11 mouse cellular contexts compared by ENCODE assay signal in genomic region chr8:77630691-77631090, GRCm38 (mm10). TPM values are rescaled to one million over a fixed set of nuclear protein-coding genes. Genes with fewer than 3 reads are reported as not detected.
DNase-seq lines count a peak whose midpoint lies in the region; ATAC-seq and TF ChIP-seq lines count a peak whose summit lies in the region.
"Had no signal": no experiment of that assay in that cellular context is flagged by ENCODE, and none has a peak within 500 bp of the region (broad histone marks: within the 10 kb centered on the region; RNA-seq: fewer than 3 reads in every experiment).

No protein-coding gene starts in this region.

- no peaks in the 10 kb centered on the region for H3K36me3 ChIP-seq in kidney, postnatal 0 days (ENCODE audit: insufficient read depth, low read length)
- H3K36me3 ChIP-seq: limb, embryonic 13.5 days had no signal

- H3K4me2 ChIP-seq in kidney, postnatal 0 days (ENCODE audit: low read length): no peak overlapping the region
- H3K4me2 ChIP-seq: limb, embryonic 13.5 days had no signal

- DNase-seq in embryo, embryonic 10 days (ENCODE audit: low spot score): peak; percentile 49
- DNase-seq in embryo, embryonic 10.5 days (ENCODE audit: low spot score): no peak
- peak; percentile 21 for DNase-seq in kidney, postnatal 0 days (ENCODE audit: low spot score)
- DNase-seq in kidney, adult 9 months: no peak
- peak; percentile 37 for DNase-seq in retina, embryonic 14.5 days (ENCODE audit: low spot score)
- no peak for DNase-seq in retina, postnatal 1 day
- DNase-seq in left cerebral cortex, adult 2 months (ENCODE audit: extremely low spot score in 1 of 2, low spot score in 2 of 2): no peak
- no peak for DNase-seq in urinary bladder, postnatal 36 days (ENCODE audit: low spot score in 2 of 2)

- WGBS in kidney, postnatal 0 days: 56% methylated on average over 3 of the region's 3 CpGs

- ATAC-seq in kidney, postnatal 0 days (replicated peaks; ENCODE audit: low FRiP score, low read depth): no peak

- no peak overlapping the region for H3K9ac ChIP-seq in kidney, postnatal 0 days (ENCODE audit: low read depth, low read length)
- H3K9ac ChIP-seq: limb, embryonic 13.5 days had no signal

- H3K27me3 ChIP-seq in kidney, postnatal 0 days (ENCODE audit: insufficient read depth, low read length): no peaks in the 10 kb centered on the region
- H3K27me3 ChIP-seq: limb, embryonic 13.5 days had no signal

- H3K4me3 ChIP-seq in kidney, postnatal 0 days (replicated peaks; ENCODE audit: low read depth, low read length): no peak overlapping the region
- no peak overlapping the region for H3K4me3 ChIP-seq in left cerebral cortex, adult 2 months
- H3K4me3 ChIP-seq: heart, adult 2 months; limb, embryonic 13.5 days had no signal

- intact Hi-C loops in left cerebral cortex, adult 2 months (cut with DNase I): loop anchor here (1.0 to 5.0 kb wide), 2 partner anchors 374 to 422 kb away; no protein-coding TSS in a partner anchor

- H3K4me1 ChIP-seq in kidney, postnatal 0 days (replicated peaks; ENCODE audit: insufficient read depth, low read length): no peaks in the 10 kb centered on the region; the same call in 1 of the 2 replicates

- H3K9me3 ChIP-seq in kidney, postnatal 0 days (replicated peaks; ENCODE audit: low read length): no peaks in the 10 kb centered on the region
- H3K9me3 ChIP-seq: limb, embryonic 13.5 days had no signal

- H3K27ac ChIP-seq in kidney, postnatal 0 days: no peak overlapping the region
- H3K27ac ChIP-seq in left cerebral cortex, adult 2 months: no peak overlapping the region
- H3K27ac ChIP-seq: heart, adult 2 months; limb, embryonic 13.5 days; macrophage had no signal

- TF ChIP-seq CTCF in kidney, postnatal 0 days (IDR thresholded peaks at IDR 0.05; ENCODE audit: low read depth): no peak
- TF ChIP-seq CTCF in left cerebral cortex, adult 2 months (IDR thresholded peaks at IDR 0.05): no peak

RNA-seq across cellular contexts. Expression of gene Tmem184c, which starts 20.2 kb away (rescaled TPM):
- 37.7 and 38.1 TPM in 2 replicates for polyA plus RNA-seq in kidney, postnatal 0 days (2015; fragmentation: Nextera tagmentation; extraction: Ambion mirVana)
- 10 to 100 TPM; 60.9 to 63.7 TPM for total RNA-seq in left cerebral cortex, adult 2 months (2021)

Comparison
In these comparisons a context has a peak if more than half of its experiments do, and no peak if none do; other contexts are left out.
1. DNase-seq: peak in embryo, embryonic 10 days (single experiment), kidney, postnatal 0 days (single experiment) and retina, embryonic 14.5 days (single experiment); none in embryo, embryonic 10.5 days (single experiment), kidney, adult 9 months (single experiment), retina, postnatal 1 day (single experiment), left cerebral cortex, adult 2 months (0 of 2) and urinary bladder, postnatal 36 days (0 of 2).